Mouse (Mus musculus): ENCODE data around the gene Cox7a1. TPM values are rescaled to one million over a fixed set of nuclear protein-coding genes. Genes with fewer than 3 reads are reported as not detected.
"Not testable (repeated sequence)": the region's sequence is repeated elsewhere in the genome, so short reads cannot be mapped to it uniquely, and the experiment has no call there.

The Cox7a1 gene
- polyA plus RNA-seq, 1 experiment from 2014 or later = 4.5 TPM

DNA sequence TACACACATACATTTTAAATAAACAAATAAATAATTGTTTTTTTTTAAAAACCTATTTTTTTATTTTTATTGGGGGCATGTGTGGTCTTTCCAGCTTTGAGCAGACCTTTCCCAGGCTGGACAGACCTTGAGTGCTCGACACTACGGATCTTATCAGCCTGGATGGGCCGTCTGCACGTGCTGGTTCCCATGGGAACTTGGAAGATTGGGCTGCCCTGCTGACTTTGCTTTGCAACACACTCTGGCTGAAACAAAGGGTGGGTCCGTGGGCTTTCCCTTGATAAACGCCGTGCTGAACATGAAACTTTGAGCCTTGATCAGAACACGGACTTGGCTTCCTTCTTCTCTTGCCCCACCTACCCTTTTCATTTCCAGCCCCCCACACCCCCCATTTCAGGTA is 20.4 kb downstream of the Cox7a1 start:
- Histone ChIP-seq H3K27me3 (ENCODE audit: control insufficient read depth, insufficient read depth, low read length) (no peaks in the 10 kb centered on the region), H3K9ac (ENCODE audit: low read depth, low read length) (no peak overlapping the region), H3K9me3 (ENCODE audit: control insufficient read depth, low read length) (no peaks in the 10 kb centered on the region), H3K27ac (ENCODE audit: low read depth, low read length) (no peak overlapping the region), H3K4me1 (ENCODE audit: control insufficient read depth, insufficient read depth, low read length) (no peaks in the 10 kb centered on the region), H3K36me3 (ENCODE audit: control insufficient read depth, insufficient read depth, low read length) (no peaks in the 10 kb centered on the region), H3K4me2 (replicated peaks; ENCODE audit: low read depth, low read length) (no peak overlapping the region), H3K4me3 (ENCODE audit: low read length) (no peak overlapping the region)
- WGBS = 49% methylated on average over 8 of the region's 8 CpGs
- ATAC-seq (ENCODE audit: low FRiP score, low TSS enrichment) = no peak

DNA sequence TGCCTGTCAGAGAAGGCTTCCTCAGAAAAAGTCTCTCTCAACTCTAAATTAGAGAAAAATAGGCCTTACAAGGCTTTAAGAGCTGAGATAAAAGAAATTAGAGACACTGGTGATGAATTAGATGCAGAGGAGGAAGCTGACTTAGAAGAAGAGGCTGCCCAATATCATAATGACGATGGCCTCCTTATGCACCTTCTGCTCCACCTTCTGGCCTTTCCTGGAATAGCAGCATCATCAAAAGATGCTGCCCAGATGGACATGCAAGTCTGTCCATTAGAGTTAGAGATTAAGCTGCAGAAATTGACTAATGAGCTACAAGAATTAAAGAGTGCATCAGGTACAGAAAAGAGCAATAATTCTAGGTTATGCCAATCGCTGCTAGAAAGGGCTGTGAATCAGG is 21.4 kb downstream of the Cox7a1 start:
- Histone ChIP-seq H3K9me3 (ENCODE audit: control insufficient read depth, low read length) (no peaks in the 10 kb centered on the region), H3K4me1 (ENCODE audit: control insufficient read depth, insufficient read depth, low read length) (no peaks in the 10 kb centered on the region), H3K4me2 (replicated peaks; ENCODE audit: low read depth, low read length) (no peak overlapping the region), H3K27me3 (ENCODE audit: control insufficient read depth, insufficient read depth, low read length) (no peaks in the 10 kb centered on the region), H3K27ac (ENCODE audit: low read depth, low read length) (no peak overlapping the region), H3K9ac (ENCODE audit: low read depth, low read length) (no peak overlapping the region), H3K4me3 (ENCODE audit: low read length) (no peak overlapping the region), H3K36me3 (ENCODE audit: control insufficient read depth, insufficient read depth, low read length) (no peaks in the 10 kb centered on the region)
- 5% methylated on average over 2 of the region's 2 CpGs for WGBS
- no peak for ATAC-seq (ENCODE audit: low FRiP score, low TSS enrichment)

DNA sequence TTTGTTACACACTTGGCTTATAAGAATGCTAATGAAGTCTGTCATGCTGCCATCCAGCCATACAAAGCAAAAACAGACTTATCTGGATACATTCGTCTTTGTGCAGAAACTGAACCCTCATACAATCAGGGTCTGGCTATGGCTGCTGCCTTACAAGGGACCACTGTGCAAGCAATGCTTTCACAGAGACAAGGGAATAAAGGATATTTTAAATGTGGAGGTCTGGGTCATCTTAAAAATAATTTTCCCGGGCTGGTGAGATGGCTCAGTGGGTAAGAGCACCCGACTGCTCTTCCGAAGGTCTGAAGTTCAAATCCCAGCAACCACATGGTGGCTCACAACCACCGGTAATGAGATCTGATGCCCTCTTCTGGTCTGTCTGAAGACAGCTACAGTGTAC is 22.4 kb downstream of the Cox7a1 start:
- H3K36me3 ChIP-seq (ENCODE audit: control insufficient read depth, insufficient read depth, low read length); H3K9ac ChIP-seq (ENCODE audit: low read depth, low read length); H3K27me3 ChIP-seq (ENCODE audit: control insufficient read depth, insufficient read depth, low read length); H3K4me1 ChIP-seq (ENCODE audit: control insufficient read depth, insufficient read depth, low read length); ATAC-seq (ENCODE audit: low FRiP score, low TSS enrichment); H3K4me3 ChIP-seq (ENCODE audit: low read length); H3K4me2 ChIP-seq (replicated peaks; ENCODE audit: low read depth, low read length); H3K9me3 ChIP-seq (ENCODE audit: control insufficient read depth, low read length); H3K27ac ChIP-seq (ENCODE audit: low read depth, low read length): not testable (repeated sequence)
- WGBS = 65% methylated on average over 5 of the region's 5 CpGs

DNA sequence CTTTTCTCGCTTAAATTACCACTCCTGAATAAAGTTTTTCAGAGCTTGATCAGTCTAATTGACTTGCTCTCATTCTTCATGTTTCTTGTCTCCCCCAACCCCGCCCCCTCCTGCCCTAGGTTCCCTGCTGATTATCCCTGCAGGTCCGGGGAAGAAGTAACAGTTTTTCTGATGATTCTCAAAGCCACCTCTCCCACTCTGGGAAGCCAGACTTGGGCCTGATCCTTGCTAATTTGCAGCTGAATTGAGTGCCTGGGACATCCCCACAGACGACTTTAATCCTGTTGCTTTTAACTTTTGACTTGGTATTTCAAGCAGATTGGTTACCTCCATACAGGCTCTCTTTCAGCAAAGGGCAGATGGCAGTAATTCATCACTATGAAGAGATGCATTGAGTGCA is 27.1 kb downstream of the Cox7a1 start:
- Histone ChIP-seq H3K27ac (ENCODE audit: low read depth, low read length) (no peak overlapping the region), H3K4me2 (replicated peaks; ENCODE audit: low read depth, low read length) (no peak overlapping the region), H3K9me3 (ENCODE audit: control insufficient read depth, low read length) (no peaks in the 10 kb centered on the region), H3K36me3 (ENCODE audit: control insufficient read depth, insufficient read depth, low read length) (no peaks in the 10 kb centered on the region), H3K27me3 (ENCODE audit: control insufficient read depth, insufficient read depth, low read length) (no peaks in the 10 kb centered on the region), H3K9ac (ENCODE audit: low read depth, low read length) (no peak overlapping the region), H3K4me3 (ENCODE audit: low read length) (no peak overlapping the region), H3K4me1 (ENCODE audit: control insufficient read depth, insufficient read depth, low read length) (no peaks in the 10 kb centered on the region)
- no peak for ATAC-seq (ENCODE audit: low FRiP score, low TSS enrichment)
- 28% methylated on average over 4 of the region's 4 CpGs for WGBS

DNA sequence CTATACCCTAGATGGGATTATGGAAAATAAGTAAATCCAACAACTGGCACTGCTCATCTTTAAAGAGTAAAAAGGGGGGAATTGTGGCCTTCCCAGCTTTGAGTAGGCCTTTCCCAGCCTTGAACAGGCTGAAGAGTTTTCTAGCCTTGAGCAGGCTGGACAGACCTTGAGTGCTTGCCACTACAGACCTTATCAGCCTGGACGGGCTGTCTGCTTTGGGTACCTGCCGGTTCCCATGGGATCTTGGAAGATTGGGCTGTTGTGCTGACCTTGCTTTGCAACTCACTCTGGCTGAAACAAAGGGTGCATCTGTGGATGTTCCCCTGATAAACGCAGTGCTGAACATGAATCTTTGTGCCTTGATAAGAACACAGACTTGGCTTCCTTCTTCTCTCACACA is 29.9 kb downstream of the Cox7a1 start:
- no peaks in the 10 kb centered on the region for H3K9me3 ChIP-seq (ENCODE audit: control insufficient read depth, low read length)
- H3K36me3 ChIP-seq (ENCODE audit: control insufficient read depth, insufficient read depth, low read length) = no peaks in the 10 kb centered on the region
- no peaks in the 10 kb centered on the region for H3K27me3 ChIP-seq (ENCODE audit: control insufficient read depth, insufficient read depth, low read length)
- H3K27ac ChIP-seq (ENCODE audit: low read depth, low read length) = no peak overlapping the region
- no peak for ATAC-seq (ENCODE audit: low FRiP score, low TSS enrichment)
- no peak overlapping the region for H3K9ac ChIP-seq (ENCODE audit: low read depth, low read length)
- no peak overlapping the region for H3K4me2 ChIP-seq (replicated peaks; ENCODE audit: low read depth, low read length)
- no peak overlapping the region for H3K4me3 ChIP-seq (ENCODE audit: low read length)
- no peaks in the 10 kb centered on the region for H3K4me1 ChIP-seq (ENCODE audit: control insufficient read depth, insufficient read depth, low read length)
- WGBS = 90% methylated on average over 3 of the region's 3 CpGs

DNA sequence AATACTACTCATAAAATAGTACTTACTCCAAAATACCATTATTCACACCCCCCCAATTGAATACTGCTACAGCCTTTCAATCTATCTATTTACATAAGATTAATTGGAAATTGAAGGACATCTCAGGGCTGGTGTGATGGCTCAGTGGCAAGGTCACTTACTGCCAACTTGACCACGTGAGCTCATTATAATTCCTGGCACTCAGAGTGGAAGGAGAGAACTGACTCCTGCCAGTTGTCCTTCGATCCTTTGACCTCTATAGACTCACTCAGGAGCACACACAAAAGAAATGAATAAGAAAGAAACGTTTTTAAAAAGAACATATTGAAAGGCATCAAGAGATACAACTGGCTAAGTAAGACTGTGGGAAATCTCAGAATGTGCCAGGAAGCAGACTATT is 31.9 kb downstream of the Cox7a1 start:
- no peak overlapping the region for H3K9ac ChIP-seq (ENCODE audit: low read depth, low read length)
- no peak overlapping the region for H3K4me2 ChIP-seq (replicated peaks; ENCODE audit: low read depth, low read length)
- H3K27ac ChIP-seq (ENCODE audit: low read depth, low read length) = no peak overlapping the region
- H3K27me3 ChIP-seq (ENCODE audit: control insufficient read depth, insufficient read depth, low read length) = no peaks in the 10 kb centered on the region
- no peaks in the 10 kb centered on the region for H3K9me3 ChIP-seq (ENCODE audit: control insufficient read depth, low read length)
- ATAC-seq (ENCODE audit: low FRiP score, low TSS enrichment) = no peak
- H3K4me1 ChIP-seq (ENCODE audit: control insufficient read depth, insufficient read depth, low read length) = no peaks in the 10 kb centered on the region; the same call in 1 of the 2 replicates
- WGBS = 90% methylated on average over 3 of the region's 3 CpGs
- no peak overlapping the region for H3K4me3 ChIP-seq (ENCODE audit: low read length)
- no peaks in the 10 kb centered on the region for H3K36me3 ChIP-seq (ENCODE audit: control insufficient read depth, insufficient read depth, low read length)

DNA sequence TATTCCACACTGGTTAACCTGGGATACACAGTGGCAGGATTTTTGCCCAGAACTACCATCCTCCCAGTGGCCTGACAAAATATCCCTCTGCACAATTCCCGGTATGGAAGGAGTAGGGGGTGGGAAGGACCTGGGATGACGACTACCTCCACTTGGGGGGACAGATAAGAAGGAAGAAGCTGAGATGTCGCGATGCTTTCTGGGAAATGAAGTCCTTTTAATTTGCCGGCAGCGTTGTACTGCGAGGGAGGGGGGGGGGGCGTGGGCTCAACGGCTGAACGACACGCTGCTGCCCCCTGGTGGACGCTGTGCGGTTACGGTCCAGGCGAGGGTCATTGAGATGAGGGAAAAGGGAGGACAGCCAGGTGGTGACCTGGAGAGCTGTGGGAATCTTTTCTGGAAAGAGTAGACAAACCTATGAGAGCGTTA is 32.8 kb downstream of the Cox7a1 start:
- H3K27ac ChIP-seq (ENCODE audit: low read depth, low read length) = no peak overlapping the region
- under 1% methylated on average over 16 of the region's 16 CpGs for WGBS
- no peaks in the 10 kb centered on the region for H3K9me3 ChIP-seq (ENCODE audit: control insufficient read depth, low read length)
- H3K9ac ChIP-seq (ENCODE audit: low read depth, low read length) = no peak overlapping the region; the same call in 1 of the 2 replicates
- H3K4me1 ChIP-seq (ENCODE audit: control insufficient read depth, insufficient read depth, low read length) = no peaks in the 10 kb centered on the region; the same call in 1 of the 2 replicates
- no peaks in the 10 kb centered on the region for H3K27me3 ChIP-seq (ENCODE audit: control insufficient read depth, insufficient read depth, low read length)
- ATAC-seq (ENCODE audit: low FRiP score, low TSS enrichment) = peak; percentile 81
- no peaks in the 10 kb centered on the region for H3K36me3 ChIP-seq (ENCODE audit: control insufficient read depth, insufficient read depth, low read length)
- H3K4me3 ChIP-seq (ENCODE audit: low read length) = peak overlapping the region; percentile 3; the same call in 1 of the 2 replicates
- peak overlapping the region; percentile 33 for H3K4me2 ChIP-seq (replicated peaks; ENCODE audit: low read depth, low read length)

DNA sequence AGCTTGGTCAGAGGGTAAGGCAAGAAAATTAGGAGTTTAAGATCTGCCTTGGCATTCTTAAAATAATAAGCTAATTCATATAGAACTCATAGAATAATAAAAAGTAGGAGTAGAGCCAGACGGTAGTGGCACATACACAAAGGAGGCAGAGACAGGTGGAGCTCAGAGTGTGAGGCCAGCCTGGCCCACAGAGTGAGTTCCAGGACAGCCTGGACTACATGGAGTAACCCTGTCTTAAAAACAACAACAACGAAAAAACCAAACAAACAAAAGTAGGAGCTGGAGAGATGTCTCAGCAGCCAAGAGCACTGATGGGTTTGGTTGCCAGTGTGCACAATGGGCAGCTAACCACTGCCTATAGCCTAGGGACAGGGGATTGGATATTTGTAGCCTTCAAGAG is 33.3 kb downstream of the Cox7a1 start:
- no peak for ATAC-seq (ENCODE audit: low FRiP score, low TSS enrichment)
- Histone ChIP-seq H3K27ac (ENCODE audit: low read depth, low read length) (no peak overlapping the region), H3K4me2 (replicated peaks; ENCODE audit: low read depth, low read length) (no peak overlapping the region), H3K9me3 (ENCODE audit: control insufficient read depth, low read length) (no peaks in the 10 kb centered on the region), H3K4me3 (ENCODE audit: low read length) (no peak overlapping the region), H3K4me1 (ENCODE audit: control insufficient read depth, insufficient read depth, low read length) (no peaks in the 10 kb centered on the region; the same call in 1 of the 2 replicates), H3K27me3 (ENCODE audit: control insufficient read depth, insufficient read depth, low read length) (no peaks in the 10 kb centered on the region), H3K9ac (ENCODE audit: low read depth, low read length) (no peak overlapping the region), H3K36me3 (ENCODE audit: control insufficient read depth, insufficient read depth, low read length) (no peaks in the 10 kb centered on the region)
- 82% methylated on average over 2 of the region's 2 CpGs for WGBS

DNA sequence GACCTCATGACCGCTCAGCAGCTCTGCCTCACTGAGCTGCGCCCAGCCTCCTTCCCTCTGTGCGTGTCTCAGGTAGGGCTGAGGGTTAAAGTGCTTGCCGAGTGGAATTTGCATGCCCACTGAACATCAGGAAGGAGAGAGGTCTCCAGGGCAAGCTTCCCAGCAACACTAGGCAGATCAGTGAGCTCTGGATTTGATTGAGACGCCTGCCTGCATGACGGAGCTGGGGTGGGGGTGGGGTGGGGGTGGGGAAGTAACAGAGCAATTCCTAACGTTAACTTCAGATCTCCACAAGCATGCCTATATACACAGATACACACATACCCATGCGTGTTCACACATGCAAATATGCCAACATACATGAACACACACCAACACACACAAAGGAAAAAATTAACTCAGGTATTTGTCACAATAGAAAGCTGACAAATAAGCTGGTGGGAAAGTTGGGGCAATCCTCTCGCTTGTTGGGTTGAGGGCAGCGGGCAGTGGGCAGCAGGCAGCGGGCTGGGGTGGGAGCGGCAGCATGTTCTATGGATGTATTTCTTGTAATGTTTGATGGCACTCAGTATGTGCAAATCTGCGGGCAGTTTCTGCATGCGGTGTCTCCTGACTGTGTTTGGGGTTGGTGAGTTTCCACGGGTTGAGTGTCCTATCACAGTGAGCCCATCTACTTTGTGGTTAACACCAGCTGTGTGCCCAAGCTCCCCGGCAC is 35.5 kb downstream of the Cox7a1 start:
- 3% methylated on average over 16 of the region's 16 CpGs for WGBS
- peak overlapping the region; percentile 59; the same call in 1 of the 2 replicates for H3K27ac ChIP-seq (ENCODE audit: low read depth, low read length)
- peak; percentile 47 for ATAC-seq (ENCODE audit: low FRiP score, low TSS enrichment)

More for the DNA sequence above, 35.5 kb downstream of the Cox7a1 start:
- Histone ChIP-seq H3K4me1 (ENCODE audit: control insufficient read depth, insufficient read depth, low read length) (no peaks in the 10 kb centered on the region; the same call in 1 of the 2 replicates), H3K9ac (ENCODE audit: low read depth, low read length) (peak overlapping the region; percentile 68), H3K27me3 (ENCODE audit: control insufficient read depth, insufficient read depth, low read length) (no peaks in the 10 kb centered on the region), H3K9me3 (ENCODE audit: control insufficient read depth, low read length) (no peaks in the 10 kb centered on the region), H3K36me3 (ENCODE audit: control insufficient read depth, insufficient read depth, low read length) (peaks cover 10% of the 10 kb centered on the region), H3K4me2 (replicated peaks; ENCODE audit: low read depth, low read length) (peak overlapping the region; percentile 90), H3K4me3 (ENCODE audit: low read length) (peak overlapping the region; percentile 47)

Measured in kidney, embryonic 14.5 days (tissue).